Mouse (Mus musculus) left cerebral cortex, postnatal 25 days (tissue): ENCODE measurements at regions not wholly inside any gene's neighbourhood (a gene's known extent, or its start where the extent isn't known, plus 50 kb on each side); places are given as distances from the start of the nearest gene placed in this dataset.

Source experiments
- DNase-seq, 2 experiments: peaks; one replicate each; pipeline ENCODE4 v3.0.0; 2022; ENCODE audit warnings: low spot score in 2 of 2, mixed read lengths in 1 of 2
- intact Hi-C: fragments of 180-260 bp; cut with DNase I; formaldehyde crosslinking; loops from one replicate; pipeline ENCODE4 v1.15.1; 2025

DNA sequence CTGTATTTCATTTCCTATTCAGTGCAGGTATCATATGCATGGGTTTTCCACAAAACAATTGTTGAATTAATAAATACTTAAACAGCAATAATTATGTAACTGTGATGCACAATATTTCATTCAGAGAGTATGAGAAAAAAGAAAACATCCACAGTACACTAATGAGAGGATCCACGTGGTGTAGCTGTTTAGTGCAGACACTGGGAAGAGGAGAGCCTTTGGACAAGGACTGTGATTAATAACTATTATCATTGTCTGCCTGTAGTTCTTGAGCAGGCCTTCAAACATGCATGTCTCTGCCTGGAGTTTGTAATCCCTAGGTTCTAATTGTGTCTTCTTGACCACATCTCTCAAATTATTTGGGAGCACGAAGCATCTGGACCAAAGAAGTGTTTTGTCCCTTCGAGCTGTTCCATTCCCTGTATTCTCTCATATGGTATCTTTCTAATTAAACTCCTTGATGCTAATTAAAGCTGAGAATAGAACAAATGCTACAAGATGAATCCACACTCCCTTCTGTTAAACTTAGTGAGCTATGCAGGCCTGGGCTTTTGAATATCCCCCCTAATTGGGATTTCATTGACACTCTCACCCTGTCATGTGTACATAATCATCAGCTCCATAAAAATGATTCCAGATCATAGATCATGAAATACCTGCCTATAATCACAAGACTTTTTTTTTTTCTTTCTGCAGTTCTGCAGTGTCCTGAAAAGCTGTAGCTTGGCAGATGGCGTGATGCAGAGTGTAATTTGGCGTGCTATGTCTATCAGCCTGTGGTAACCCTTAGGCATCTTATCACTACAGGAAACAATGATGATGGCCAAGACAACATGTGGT, 1208.9 kb upstream of the G6pd2 start:
- DNase-seq, result no peak
- intact Hi-C loops, result no loop called here

DNA sequence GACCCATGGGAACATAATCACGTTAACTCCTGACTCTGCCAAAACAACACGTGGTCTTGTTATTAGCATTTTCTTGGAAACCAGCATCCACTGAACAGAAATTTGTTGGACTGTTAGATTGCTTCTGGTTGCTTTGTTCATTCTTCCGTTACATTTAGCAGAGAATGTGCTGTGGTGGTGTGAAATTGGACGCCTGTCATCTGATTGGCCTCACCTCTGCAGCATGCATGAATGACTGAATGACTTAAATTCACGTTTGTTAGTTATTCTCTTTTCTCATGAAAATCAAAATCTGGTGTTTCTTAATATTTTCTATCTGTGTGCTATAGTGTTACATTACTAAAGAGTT, 1208.3 kb upstream of the G6pd2 start:
- DNase-seq, result no peak
- intact Hi-C loops, result no loop called here

DNA sequence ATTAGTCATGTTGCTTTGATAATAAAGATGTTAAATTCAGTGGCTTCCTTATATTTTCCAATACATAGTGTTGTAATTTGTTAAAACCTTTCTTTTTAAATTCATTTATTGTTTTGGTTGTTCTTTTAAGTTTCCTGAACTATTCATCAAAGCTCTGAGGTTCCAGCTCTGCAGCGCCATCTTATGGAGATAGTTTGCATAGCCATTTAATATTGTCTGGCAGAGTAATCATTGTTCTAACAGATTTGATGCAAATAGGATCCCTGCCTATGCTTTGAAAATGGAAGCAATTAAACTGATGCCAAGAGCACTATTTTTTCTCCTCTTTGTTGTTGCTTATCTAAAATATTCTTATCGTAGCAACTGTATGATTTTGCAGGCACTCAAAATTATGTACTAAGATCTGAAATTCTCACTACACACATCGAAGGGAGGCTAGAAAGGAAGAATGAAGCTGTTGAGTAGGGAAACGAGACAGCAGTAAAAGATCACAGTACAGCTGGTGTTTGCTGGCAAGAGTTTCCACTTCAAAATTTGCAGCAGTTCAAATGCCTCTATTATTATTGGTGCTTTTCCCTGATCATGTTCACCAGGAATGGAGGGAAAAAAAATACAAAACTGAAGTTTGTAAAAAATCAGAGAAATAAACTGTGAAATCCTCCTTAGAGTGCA, 1199.5 kb upstream of the G6pd2 start:
- DNase-seq, result peak; percentile 75 to 82
- intact Hi-C loops, result no loop called here
